Mouse (Mus musculus) bone marrow, adult 2 months (tissue): Measurements from ENCODE around the gene Bst2.

Experiments
- CTCF ChIP-seq: fragments of 200-500 bp; IDR thresholded peaks from 2 replicates; pipeline ENCODE4 v1.5.1; 2011; ENCODE audit warnings: low read length, control low read depth; ENCODE audit not compliant: control insufficient read depth, insufficient read depth
- POLR2A ChIP-seq: fragments of 200-500 bp; IDR thresholded peaks from 2 replicates; pipeline ENCODE4 v1.6.1; 2011; ENCODE audit warnings: low read depth, mild to moderate bottlenecking, control low read depth, low read length, borderline replicate concordance; ENCODE audit not compliant: control insufficient read depth

GRCm38 (mm10) chr8:71558071-71558957 lies 21.1 kb upstream of the Bst2 start, which contains the start of gene Tmem221:
- TF ChIP-seq POLR2A (no peak; the same call in 1 of the 2 replicates), CTCF (peak; percentile 17; the same call in 1 of the 2 replicates)
